Mouse (Mus musculus): ENCODE results near the gene Synpo2. TPM values are rescaled to one million over a fixed set of nuclear protein-coding genes. Genes with fewer than 3 reads are reported as not detected.

Gene Synpo2
- total and polyA plus RNA-seq, 3 experiments, result 0.22 TPM; not detected in 2

DNA sequence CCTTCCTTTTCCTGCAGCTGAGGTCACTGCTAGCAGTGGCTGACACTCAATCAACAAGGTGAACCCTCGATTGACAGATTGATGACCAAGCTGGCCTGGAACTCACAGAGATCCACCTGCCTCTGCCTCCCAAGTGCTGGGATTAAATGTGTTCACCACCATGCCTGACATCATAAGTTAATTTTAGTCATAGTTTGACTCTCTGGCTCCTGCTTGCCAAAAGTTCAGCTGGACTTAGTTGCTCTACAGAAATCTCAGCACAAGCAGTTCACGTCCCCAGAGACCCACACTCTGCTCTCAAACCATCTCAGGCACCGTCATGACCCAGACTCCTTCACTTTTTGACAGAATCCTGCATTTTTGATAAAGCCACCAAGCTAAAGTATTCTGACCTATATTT, 87.3 kb downstream of the Synpo2 start:
- H3K27me3 ChIP-seq (ENCODE audit: insufficient read depth, low read length), result no peaks in the 10 kb centered on the region
- H3K4me1 ChIP-seq (ENCODE audit: insufficient read depth, low read depth, low read length), result no peaks in the 10 kb centered on the region
- no peak overlapping the region for H3K4me3 ChIP-seq (ENCODE audit: low read depth, low read length)
- ATAC-seq (ENCODE audit: extremely low read depth, insufficient number of reproducible peaks, low FRiP score, poor library complexity, severe bottlenecking) (no peak), DNase-seq (ENCODE audit: low spot score) (no peak)
- H3K9me3 ChIP-seq (replicated peaks), result no peaks in the 10 kb centered on the region
- TF ChIP-seq GATA2 (IDR thresholded peaks at IDR 0.05; ENCODE audit: borderline replicate concordance, low read depth, low read length) (no peak), TAL1 (conservative IDR thresholded peaks at IDR 0.05; ENCODE audit: low read depth, low read length) (no peak), POLR2AphosphoS5 (IDR thresholded peaks at IDR 0.05; ENCODE audit: insufficient replicate concordance, low read depth, low read length) (no peak), CTCF (IDR thresholded peaks at IDR 0.05; ENCODE audit: low read depth, low read length) (no peak), GATA1 (IDR thresholded peaks at IDR 0.05; ENCODE audit: borderline replicate concordance, low read length) (no peak)
- no peaks in the 10 kb centered on the region for H3K36me3 ChIP-seq (replicated peaks)

DNA sequence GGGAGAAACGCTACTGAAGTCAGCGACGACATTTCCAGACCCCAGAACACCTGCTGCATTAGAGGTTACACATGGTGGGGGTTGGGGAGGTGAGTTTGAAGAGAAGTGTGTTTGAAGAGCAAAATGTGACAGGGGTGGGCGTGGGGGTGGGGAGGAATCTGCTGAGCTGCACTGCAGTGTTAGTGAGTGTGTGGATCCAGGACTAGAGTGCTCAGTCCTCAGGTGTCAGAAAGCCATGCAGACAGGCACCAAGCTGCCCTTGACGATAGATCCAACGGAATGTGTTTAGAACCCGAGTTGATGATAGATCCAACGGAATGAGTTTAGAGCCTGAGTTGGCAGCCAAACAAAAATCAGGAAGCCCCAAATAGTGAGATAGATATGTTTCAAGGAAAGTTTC, 89.4 kb downstream of the Synpo2 start:
- no peak for TF ChIP-seq TAL1 (conservative IDR thresholded peaks at IDR 0.05; ENCODE audit: low read depth, low read length)
- no peak for TF ChIP-seq POLR2AphosphoS5 (IDR thresholded peaks at IDR 0.05; ENCODE audit: insufficient replicate concordance, low read depth, low read length)
- no peak for TF ChIP-seq CTCF (IDR thresholded peaks at IDR 0.05; ENCODE audit: low read depth, low read length)
- no peak for TF ChIP-seq GATA1 (IDR thresholded peaks at IDR 0.05; ENCODE audit: borderline replicate concordance, low read length)
- DNase-seq (ENCODE audit: low spot score) (no peak), ATAC-seq (ENCODE audit: extremely low read depth, insufficient number of reproducible peaks, low FRiP score, poor library complexity, severe bottlenecking) (no peak)
- Histone ChIP-seq H3K4me3 (ENCODE audit: low read depth, low read length) (no peak overlapping the region), H3K36me3 (replicated peaks) (no peaks in the 10 kb centered on the region), H3K4me1 (ENCODE audit: insufficient read depth, low read depth, low read length) (no peaks in the 10 kb centered on the region), H3K27me3 (ENCODE audit: insufficient read depth, low read length) (no peaks in the 10 kb centered on the region), H3K9me3 (replicated peaks) (no peaks in the 10 kb centered on the region)

DNA sequence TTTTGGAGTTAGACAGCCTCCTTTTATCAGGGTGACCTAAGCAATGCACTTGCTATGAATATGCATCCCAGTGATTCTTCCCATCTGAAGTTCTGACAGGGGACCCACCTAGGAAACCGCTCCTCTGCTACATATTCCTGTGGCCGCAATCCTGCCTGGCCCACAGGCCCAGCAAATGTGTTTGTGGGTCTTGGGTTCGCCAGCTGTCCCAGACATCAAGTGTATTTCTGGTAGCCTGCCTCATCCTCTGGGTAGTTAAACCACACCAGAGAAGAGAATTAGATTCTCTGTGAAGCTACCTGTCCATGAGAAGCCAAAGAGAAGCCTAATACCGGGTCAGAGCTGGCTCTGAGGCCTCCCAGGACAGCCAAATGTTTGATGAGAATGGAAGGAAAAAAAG, 90.0 kb downstream of the Synpo2 start:
- no peaks in the 10 kb centered on the region for H3K27me3 ChIP-seq (ENCODE audit: insufficient read depth, low read length)
- no peaks in the 10 kb centered on the region for H3K9me3 ChIP-seq (replicated peaks)
- no peak for DNase-seq (ENCODE audit: low spot score)
- TF ChIP-seq TAL1 (conservative IDR thresholded peaks at IDR 0.05; ENCODE audit: low read depth, low read length) (no peak), GATA1 (IDR thresholded peaks at IDR 0.05; ENCODE audit: borderline replicate concordance, low read length) (no peak), POLR2AphosphoS5 (IDR thresholded peaks at IDR 0.05; ENCODE audit: insufficient replicate concordance, low read depth, low read length) (no peak), CTCF (IDR thresholded peaks at IDR 0.05; ENCODE audit: low read depth, low read length) (no peak), GATA2 (IDR thresholded peaks at IDR 0.05; ENCODE audit: borderline replicate concordance, low read depth, low read length) (no peak)
- no peak for ATAC-seq (ENCODE audit: extremely low read depth, insufficient number of reproducible peaks, low FRiP score, poor library complexity, severe bottlenecking)
- no peak overlapping the region for H3K4me3 ChIP-seq (ENCODE audit: low read depth, low read length)
- no peaks in the 10 kb centered on the region for H3K4me1 ChIP-seq (ENCODE audit: insufficient read depth, low read depth, low read length)
- no peaks in the 10 kb centered on the region for H3K36me3 ChIP-seq (replicated peaks)

DNA sequence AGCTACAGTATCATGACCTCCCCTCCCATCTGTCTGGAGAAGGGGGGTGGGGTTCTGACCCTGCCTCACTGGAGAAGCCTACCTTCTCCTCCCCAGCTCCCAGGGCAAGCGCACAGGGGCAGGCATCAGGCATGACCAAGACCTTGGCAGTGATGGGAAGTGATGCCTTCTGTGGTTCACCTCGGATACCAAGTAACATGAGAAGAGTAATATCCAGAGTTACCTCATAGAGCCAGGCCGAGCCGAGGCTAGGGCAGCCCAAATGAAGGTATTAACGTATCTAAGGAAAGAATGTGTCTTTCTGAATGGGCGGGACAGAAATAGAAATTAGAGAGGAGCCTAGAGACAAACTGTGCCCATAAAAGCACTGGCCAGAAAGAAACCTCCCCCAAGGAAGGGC, 92.5 kb downstream of the Synpo2 start:
- TF ChIP-seq CTCF (IDR thresholded peaks at IDR 0.05; ENCODE audit: low read depth, low read length) (no peak), GATA1 (IDR thresholded peaks at IDR 0.05; ENCODE audit: borderline replicate concordance, low read length) (no peak), GATA2 (IDR thresholded peaks at IDR 0.05; ENCODE audit: borderline replicate concordance, low read depth, low read length) (no peak), TAL1 (conservative IDR thresholded peaks at IDR 0.05; ENCODE audit: low read depth, low read length) (no peak)
- ATAC-seq (ENCODE audit: extremely low read depth, insufficient number of reproducible peaks, low FRiP score, poor library complexity, severe bottlenecking), result no peak

DNA sequence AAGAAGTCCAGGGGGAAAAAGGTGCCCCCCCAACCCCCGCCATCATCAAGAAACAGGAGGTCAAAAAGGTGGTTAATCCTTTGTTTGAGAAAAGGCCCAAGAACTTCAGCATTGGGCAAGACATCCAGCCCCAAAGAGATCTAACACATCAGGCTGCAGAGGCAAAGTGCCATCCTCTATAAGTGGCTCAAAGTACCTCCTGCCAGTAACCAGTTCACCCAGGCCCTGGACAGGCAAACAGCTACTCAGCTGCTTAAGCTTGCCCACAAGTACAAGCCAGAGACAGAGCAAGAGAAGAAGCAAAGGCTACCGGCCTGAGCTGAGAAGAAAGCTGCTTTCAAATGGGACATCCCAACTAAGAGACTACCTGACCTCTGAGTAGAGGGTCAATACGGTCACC, 93.7 kb downstream of the Synpo2 start:
- Histone ChIP-seq H3K36me3 (replicated peaks) (no peaks in the 10 kb centered on the region), H3K4me1 (ENCODE audit: insufficient read depth, low read depth, low read length) (no peaks in the 10 kb centered on the region), H3K27me3 (ENCODE audit: insufficient read depth, low read length) (no peaks in the 10 kb centered on the region), H3K9me3 (replicated peaks) (no peaks in the 10 kb centered on the region), H3K4me3 (ENCODE audit: low read depth, low read length) (no peak overlapping the region)
- TF ChIP-seq GATA1 (IDR thresholded peaks at IDR 0.05; ENCODE audit: borderline replicate concordance, low read length), result no peak
- no peak for DNase-seq (ENCODE audit: low spot score)
- ATAC-seq (ENCODE audit: extremely low read depth, insufficient number of reproducible peaks, low FRiP score, poor library complexity, severe bottlenecking), result no peak

More for the DNA sequence above, 92.5 kb downstream of the Synpo2 start:
- DNase-seq (ENCODE audit: low spot score), result no peak
- Histone ChIP-seq H3K36me3 (replicated peaks) (no peaks in the 10 kb centered on the region), H3K9me3 (replicated peaks) (no peaks in the 10 kb centered on the region), H3K27me3 (ENCODE audit: insufficient read depth, low read length) (no peaks in the 10 kb centered on the region), H3K4me1 (ENCODE audit: insufficient read depth, low read depth, low read length) (no peaks in the 10 kb centered on the region), H3K4me3 (ENCODE audit: low read depth, low read length) (no peak overlapping the region)

DNA sequence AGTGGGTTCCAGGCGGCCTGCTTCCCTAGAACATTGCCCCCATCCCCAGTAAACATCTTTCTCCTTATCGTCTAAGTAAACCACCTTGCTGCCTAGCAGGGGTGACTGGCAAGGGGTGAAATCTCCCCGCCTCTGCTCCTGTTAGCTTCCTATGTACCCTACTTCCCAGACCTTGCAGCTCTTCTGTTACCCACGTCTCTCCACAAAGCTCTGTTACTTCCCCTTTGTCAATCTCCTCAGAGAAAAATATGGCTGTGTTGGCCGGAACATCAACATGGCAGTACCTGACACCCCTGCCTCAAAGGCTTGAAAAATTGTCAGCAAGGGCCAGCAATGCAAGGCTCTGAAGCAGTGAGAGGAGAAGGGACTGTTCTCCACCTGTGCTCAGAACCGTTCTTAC, 94.9 kb downstream of the Synpo2 start:
- Histone ChIP-seq H3K4me1 (ENCODE audit: insufficient read depth, low read depth, low read length) (no peaks in the 10 kb centered on the region), H3K4me3 (ENCODE audit: low read depth, low read length) (no peak overlapping the region)
- no peak for ATAC-seq (ENCODE audit: extremely low read depth, insufficient number of reproducible peaks, low FRiP score, poor library complexity, severe bottlenecking)

DNA sequence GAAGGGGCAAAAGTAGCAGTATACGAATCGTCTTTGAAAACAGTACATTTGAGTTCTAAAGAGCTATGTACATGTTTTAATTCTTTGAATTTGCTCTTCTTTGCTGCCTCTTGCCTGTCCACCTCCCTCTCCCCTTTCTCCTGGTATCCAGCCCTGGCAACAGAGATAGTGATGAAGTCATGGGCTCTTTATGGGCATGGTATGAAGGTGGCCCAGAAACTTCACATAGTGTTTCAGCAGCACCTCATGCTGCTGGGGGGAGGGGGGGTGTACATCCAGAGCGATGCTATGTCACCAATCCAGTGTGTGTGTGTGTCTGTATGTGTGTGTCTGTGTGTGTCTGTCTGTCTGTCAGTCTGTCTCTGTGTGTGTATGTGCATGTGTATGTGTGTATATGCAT, 95.8 kb downstream of the Synpo2 start:
- Histone ChIP-seq H3K4me1 (ENCODE audit: insufficient read depth, low read depth, low read length) (no peaks in the 10 kb centered on the region), H3K36me3 (replicated peaks) (no peaks in the 10 kb centered on the region), H3K4me3 (ENCODE audit: low read depth, low read length) (no peak overlapping the region), H3K27me3 (ENCODE audit: insufficient read depth, low read length) (no peaks in the 10 kb centered on the region), H3K9me3 (replicated peaks) (no peaks in the 10 kb centered on the region)
- DNase-seq (ENCODE audit: low spot score) (no peak), ATAC-seq (ENCODE audit: extremely low read depth, insufficient number of reproducible peaks, low FRiP score, poor library complexity, severe bottlenecking) (no peak)
- TF ChIP-seq TAL1 (conservative IDR thresholded peaks at IDR 0.05; ENCODE audit: low read depth, low read length), result no peak
- no peak for TF ChIP-seq POLR2AphosphoS5 (IDR thresholded peaks at IDR 0.05; ENCODE audit: insufficient replicate concordance, low read depth, low read length)
- no peak for TF ChIP-seq GATA1 (IDR thresholded peaks at IDR 0.05; ENCODE audit: borderline replicate concordance, low read length)
- TF ChIP-seq GATA2 (IDR thresholded peaks at IDR 0.05; ENCODE audit: borderline replicate concordance, low read depth, low read length), result no peak
- TF ChIP-seq CTCF (IDR thresholded peaks at IDR 0.05; ENCODE audit: low read depth, low read length), result no peak

More for the DNA sequence above, 94.9 kb downstream of the Synpo2 start:
- no peaks in the 10 kb centered on the region for H3K27me3 ChIP-seq (ENCODE audit: insufficient read depth, low read length)
- TF ChIP-seq GATA1 (IDR thresholded peaks at IDR 0.05; ENCODE audit: borderline replicate concordance, low read length) (no peak), CTCF (IDR thresholded peaks at IDR 0.05; ENCODE audit: low read depth, low read length) (no peak), GATA2 (IDR thresholded peaks at IDR 0.05; ENCODE audit: borderline replicate concordance, low read depth, low read length) (no peak), POLR2AphosphoS5 (IDR thresholded peaks at IDR 0.05; ENCODE audit: insufficient replicate concordance, low read depth, low read length) (no peak), TAL1 (conservative IDR thresholded peaks at IDR 0.05; ENCODE audit: low read depth, low read length) (no peak)
- no peak for DNase-seq (ENCODE audit: low spot score)
- no peaks in the 10 kb centered on the region for H3K9me3 ChIP-seq (replicated peaks)
- no peaks in the 10 kb centered on the region for H3K36me3 ChIP-seq (replicated peaks)

Data from G1E (cell line).